In the genomic region with DNA sequence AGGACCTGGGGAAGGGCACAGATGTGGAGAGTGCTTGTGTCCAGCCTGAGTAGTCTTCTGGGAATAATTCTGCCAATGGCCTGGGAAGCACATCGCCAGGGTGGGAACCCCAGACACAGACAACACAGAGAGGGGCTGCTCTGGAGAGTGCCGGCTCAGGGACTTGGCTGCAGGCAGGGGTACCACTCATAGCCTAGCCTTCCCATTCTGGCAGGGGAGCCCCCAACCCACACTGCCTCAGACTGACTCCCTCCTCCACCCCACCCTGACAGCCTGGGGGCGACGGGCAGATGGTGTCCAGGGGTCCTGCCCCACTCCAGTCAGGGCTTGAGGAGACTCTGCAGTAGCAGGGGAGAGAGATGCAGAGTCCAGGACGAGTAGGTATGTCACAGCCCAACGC, we compare ENCODE assay signal across 31 mouse cellular contexts. TPM values are rescaled to one million over a fixed set of nuclear protein-coding genes. Genes with fewer than 3 reads are reported as not detected.
A peak's percentile ranks its signal among the peaks of the same experiment; 100 is the strongest.
DNase-seq lines count a peak whose midpoint lies in the region; ATAC-seq and TF ChIP-seq lines count a peak whose summit lies in the region.
"Had no signal": no experiment of that assay in that cellular context is flagged by ENCODE, and none has a peak within 500 bp of the region (broad histone marks: within the 10 kb centered on the region; RNA-seq: fewer than 3 reads in every experiment).

No protein-coding gene starts in this region.

- H3K36me3 ChIP-seq in heart, embryonic 12.5 days: peaks cover 14% of the 10 kb centered on the region
- peaks cover 53% of the 10 kb centered on the region for H3K36me3 ChIP-seq in midbrain, embryonic 12.5 days
- H3K36me3 ChIP-seq in midbrain, postnatal 0 days (ENCODE audit: insufficient read depth, low read length): peaks cover 16% of the 10 kb centered on the region; the same call in 1 of the 2 replicates
- peaks cover 53% of the 10 kb centered on the region for H3K36me3 ChIP-seq in embryonic facial prominence, embryonic 13.5 days
- H3K36me3 ChIP-seq in forebrain, embryonic 14.5 days (ENCODE audit: control insufficient read depth, insufficient read depth, low read length): peaks cover 50% of the 10 kb centered on the region
- no peaks in the 10 kb centered on the region for H3K36me3 ChIP-seq in thymus, adult 2 months (ENCODE audit: control insufficient read depth, insufficient read depth, low read length)

- no peak overlapping the region for H3K4me2 ChIP-seq in heart, embryonic 12.5 days
- no peak overlapping the region for H3K4me2 ChIP-seq in midbrain, embryonic 12.5 days (replicated peaks)
- no peak overlapping the region for H3K4me2 ChIP-seq in midbrain, postnatal 0 days (ENCODE audit: low read depth, low read length, poor library complexity, severe bottlenecking)
- no peak overlapping the region for H3K4me2 ChIP-seq in embryonic facial prominence, embryonic 13.5 days
- no peak overlapping the region for H3K4me2 ChIP-seq in forebrain, embryonic 14.5 days (ENCODE audit: low read length)
- H3K4me2 ChIP-seq: embryonic facial prominence, embryonic 15.5 days; heart, embryonic 11.5 days; kidney, embryonic 15.5 days; lung, embryonic 14.5 days; neural tube, embryonic 15.5 days had no signal

- no peak for DNase-seq in heart, postnatal 10 days
- DNase-seq in midbrain, postnatal 0 days (ENCODE audit: low spot score): no peak
- DNase-seq in forebrain, embryonic 14.5 days (ENCODE audit: low spot score): no peak
- DNase-seq in thymus, adult 2 months: no peak
- DNase-seq in frontal cortex, postnatal 14 days (ENCODE audit: low spot score in 2 of 2): no peak
- DNase-seq: adrenal gland, postnatal 10 days; cerebellum, adult 11 months; cerebellum, adult 9-11 months; embryo, embryonic 11 days; gastrocnemius, adult 2 months; gastrocnemius, postnatal 36 days; heart, adult 18-20 months; kidney, adult 11 months; kidney, postnatal 4 days; layer of hippocampus, postnatal 36 days; liver; lung, embryonic 14.5 days; lung, postnatal 14 days; retina, postnatal 1 day; right cerebral cortex, postnatal 14 days had no signal

- TF ChIP-seq CTCF in midbrain, postnatal 0 days (IDR thresholded peaks at IDR 0.05): no peak
- TF ChIP-seq CTCF in thymus, adult 2 months (IDR thresholded peaks at IDR 0.05; ENCODE audit: borderline replicate concordance, control insufficient read depth, extremely low read depth, insufficient read depth, low read length, poor library complexity): no peak

- no peak overlapping the region for H3K4me3 ChIP-seq in heart, embryonic 12.5 days
- H3K4me3 ChIP-seq in midbrain, embryonic 12.5 days: no peak overlapping the region
- no peak overlapping the region for H3K4me3 ChIP-seq in midbrain, postnatal 0 days (ENCODE audit: low read depth, low read length)
- no peak overlapping the region for H3K4me3 ChIP-seq in embryonic facial prominence, embryonic 13.5 days
- no peak overlapping the region for H3K4me3 ChIP-seq in forebrain, embryonic 14.5 days (ENCODE audit: low read depth, low read length)
- H3K4me3 ChIP-seq in thymus, adult 2 months (ENCODE audit: control insufficient read depth, insufficient read depth, low read length): no peak overlapping the region
- H3K4me3 ChIP-seq: embryonic facial prominence, embryonic 15.5 days; gastrocnemius, adult 2 months; kidney, embryonic 15.5 days; neural tube, embryonic 15.5 days had no signal

- intact Hi-C loops in heart, postnatal 10 days (cut with DNase I): no loop called here

- 85% methylated on average over 6 of the region's 6 CpGs for WGBS in heart, embryonic 12.5 days
- WGBS in midbrain, embryonic 12.5 days: 86% methylated on average over 6 of the region's 6 CpGs
- 89% methylated on average over 6 of the region's 6 CpGs for WGBS in midbrain, postnatal 0 days
- 87% methylated on average over 6 of the region's 6 CpGs for WGBS in embryonic facial prominence, embryonic 13.5 days
- 84% methylated on average over 6 of the region's 6 CpGs for WGBS in forebrain, embryonic 14.5 days
- WGBS in thymus, adult 2 months: 95% methylated on average over 6 of the region's 6 CpGs

- no peak overlapping the region for H3K9ac ChIP-seq in heart, embryonic 12.5 days
- H3K9ac ChIP-seq in midbrain, embryonic 12.5 days (replicated peaks): no peak overlapping the region
- no peak overlapping the region for H3K9ac ChIP-seq in midbrain, postnatal 0 days (replicated peaks; ENCODE audit: low read length, poor library complexity, severe bottlenecking)
- no peak overlapping the region for H3K9ac ChIP-seq in embryonic facial prominence, embryonic 13.5 days
- no peak overlapping the region for H3K9ac ChIP-seq in forebrain, embryonic 14.5 days (ENCODE audit: low read length)
- H3K9ac ChIP-seq: embryonic facial prominence, embryonic 15.5 days; kidney, embryonic 15.5 days; liver, embryonic 14.5 days; lung, embryonic 14.5 days; neural tube, embryonic 15.5 days had no signal

- no peaks in the 10 kb centered on the region; the same call in 1 of the 2 replicates for H3K9me3 ChIP-seq in heart, embryonic 12.5 days (replicated peaks)
- no peaks in the 10 kb centered on the region for H3K9me3 ChIP-seq in midbrain, embryonic 12.5 days
- no peaks in the 10 kb centered on the region for H3K9me3 ChIP-seq in midbrain, postnatal 0 days (ENCODE audit: low read length)
- no peaks in the 10 kb centered on the region for H3K9me3 ChIP-seq in embryonic facial prominence, embryonic 13.5 days
- H3K9me3 ChIP-seq in forebrain, embryonic 14.5 days (replicated peaks; ENCODE audit: control insufficient read depth, low read length): no peaks in the 10 kb centered on the region
- H3K9me3 ChIP-seq: embryonic facial prominence, embryonic 15.5 days; kidney, embryonic 15.5 days; neural tube, embryonic 15.5 days had no signal

- 0 out of 2 replicates have a peak, but pooled peaks have one; percentile 31 for ATAC-seq in heart, embryonic 12.5 days (ENCODE audit: insufficient number of reproducible peaks, low FRiP score)
- ATAC-seq in midbrain, embryonic 12.5 days (ENCODE audit: low FRiP score, low read depth): peak; percentile 47; the same call in 1 of the 2 replicates
- ATAC-seq in midbrain, postnatal 0 days (ENCODE audit: low FRiP score): no peak; the same call in 1 of the 2 replicates
- no peak for ATAC-seq in embryonic facial prominence, embryonic 13.5 days (ENCODE audit: insufficient number of reproducible peaks, insufficient read depth, low FRiP score, low TSS enrichment, low read depth)
- ATAC-seq in forebrain, embryonic 14.5 days: peak; percentile 49; the same call in 1 of the 2 replicates
- ATAC-seq: activated CD4-positive, CD25-positive, alpha-beta regulatory T cell, adult 4 months; CD4-positive, CD25-positive, alpha-beta regulatory T cell, adult 4 months; inflammation-experienced regulatory T-cells, adult 6 months had no signal

- H3K27ac ChIP-seq in heart, embryonic 12.5 days (ENCODE audit: poor library complexity, severe bottlenecking): no peak overlapping the region
- H3K27ac ChIP-seq in midbrain, embryonic 12.5 days (replicated peaks): no peak overlapping the region
- H3K27ac ChIP-seq in midbrain, postnatal 0 days (ENCODE audit: low read depth, low read length): no peak overlapping the region
- H3K27ac ChIP-seq in embryonic facial prominence, embryonic 13.5 days: 0 out of 2 replicates have a peak overlapping the region, but pooled peaks have one; percentile 11
- no peak overlapping the region for H3K27ac ChIP-seq in forebrain, embryonic 14.5 days (ENCODE audit: low read depth, low read length)
- no peak overlapping the region for H3K27ac ChIP-seq in thymus, adult 2 months (ENCODE audit: control insufficient read depth, insufficient read depth, low read length)
- H3K27ac ChIP-seq: embryonic facial prominence, embryonic 15.5 days; kidney, embryonic 15.5 days; liver, embryonic 14.5 days; neural tube, embryonic 15.5 days had no signal

- no peaks in the 10 kb centered on the region for H3K27me3 ChIP-seq in heart, embryonic 12.5 days (replicated peaks)
- H3K27me3 ChIP-seq in midbrain, embryonic 12.5 days: no peaks in the 10 kb centered on the region
- no peaks in the 10 kb centered on the region for H3K27me3 ChIP-seq in midbrain, postnatal 0 days (ENCODE audit: insufficient read depth, low read length)
- no peaks in the 10 kb centered on the region for H3K27me3 ChIP-seq in embryonic facial prominence, embryonic 13.5 days
- no peaks in the 10 kb centered on the region for H3K27me3 ChIP-seq in forebrain, embryonic 14.5 days (replicated peaks; ENCODE audit: control insufficient read depth, insufficient read depth, low read length)
- no peaks in the 10 kb centered on the region for H3K27me3 ChIP-seq in thymus, adult 2 months (ENCODE audit: control insufficient read depth, insufficient read depth, low read length)
- H3K27me3 ChIP-seq: embryonic facial prominence, embryonic 15.5 days; kidney, embryonic 15.5 days; neural tube, embryonic 15.5 days had no signal

- no peak for TF ChIP-seq POLR2A in thymus, adult 2 months (IDR thresholded peaks at IDR 0.05; ENCODE audit: control insufficient read depth, extremely low read depth, insufficient read depth, low read length, poor library complexity)

- H3K4me1 ChIP-seq in heart, embryonic 12.5 days (replicated peaks): peaks cover 16% of the 10 kb centered on the region; the same call in 1 of the 2 replicates
- peaks cover 14% of the 10 kb centered on the region for H3K4me1 ChIP-seq in midbrain, embryonic 12.5 days
- H3K4me1 ChIP-seq in midbrain, postnatal 0 days (ENCODE audit: insufficient read depth, low read length): no peaks in the 10 kb centered on the region
- no peaks in the 10 kb centered on the region for H3K4me1 ChIP-seq in embryonic facial prominence, embryonic 13.5 days
- H3K4me1 ChIP-seq in forebrain, embryonic 14.5 days (ENCODE audit: control insufficient read depth, insufficient read depth, low read length): no peaks in the 10 kb centered on the region
- peaks cover 29% of the 10 kb centered on the region for H3K4me1 ChIP-seq in thymus, adult 2 months (replicated peaks; ENCODE audit: control insufficient read depth, insufficient read depth, low read length)
- H3K4me1 ChIP-seq: embryonic facial prominence, embryonic 15.5 days; neural tube, embryonic 15.5 days had no signal

RNA-seq across cellular contexts. Expression of gene Mn1, which starts 41.5 kb away (rescaled TPM):
- 8.0 and 8.2 TPM in 2 replicates for polyA plus RNA-seq in heart, embryonic 12.5 days (2016; fragmentation: Nextera tagmentation; extraction: Ambion mirVana)
- 10 to 100 TPM; 17.5 to 18.9 TPM for total RNA-seq in heart, postnatal 10 days (2021)
- polyA plus RNA-seq in midbrain, embryonic 12.5 days (2016; fragmentation: Nextera tagmentation; extraction: Ambion mirVana): 55.9 and 61.8 TPM in 2 replicates
- total RNA-seq in midbrain, postnatal 0 days (2014; rRNA removed): 112 and 139 TPM in 2 replicates
- 49.6 and 49.8 TPM in 2 replicates for polyA plus RNA-seq in midbrain, postnatal 0 days (2015; fragmentation: Nextera tagmentation; extraction: Ambion mirVana)
- 46.6 and 51.3 TPM in 2 replicates for polyA plus RNA-seq in embryonic facial prominence, embryonic 13.5 days (2015; fragmentation: Nextera tagmentation; extraction: Ambion mirVana)
- polyA plus RNA-seq in forebrain, embryonic 14.5 days (2014; fragmentation: Nextera tagmentation; extraction: Ambion mirVana): 57.2 and 71.2 TPM in 2 replicates
- 2.4 and 3.4 TPM in 2 replicates for polyA plus RNA-seq in thymus, adult 2 months (2012; rRNA removed)
- polyA plus RNA-seq: activated CD4-positive, CD25-positive, alpha-beta regulatory T cell, adult 4 months; CD4-positive, CD25-positive, alpha-beta regulatory T cell, adult 4 months; inflammation-experienced regulatory T-cells, adult 6 months had no signal

Comparison
In these comparisons a context has a peak if more than half of its experiments do, and no peak if none do; other contexts are left out.
1. ATAC-seq: peak in heart, embryonic 12.5 days (single experiment), midbrain, embryonic 12.5 days (single experiment) and forebrain, embryonic 14.5 days (single experiment); none in midbrain, postnatal 0 days (single experiment) and embryonic facial prominence, embryonic 13.5 days (single experiment).